ENCODE assay signal across 20 mouse cellular contexts in the genomic region with DNA sequence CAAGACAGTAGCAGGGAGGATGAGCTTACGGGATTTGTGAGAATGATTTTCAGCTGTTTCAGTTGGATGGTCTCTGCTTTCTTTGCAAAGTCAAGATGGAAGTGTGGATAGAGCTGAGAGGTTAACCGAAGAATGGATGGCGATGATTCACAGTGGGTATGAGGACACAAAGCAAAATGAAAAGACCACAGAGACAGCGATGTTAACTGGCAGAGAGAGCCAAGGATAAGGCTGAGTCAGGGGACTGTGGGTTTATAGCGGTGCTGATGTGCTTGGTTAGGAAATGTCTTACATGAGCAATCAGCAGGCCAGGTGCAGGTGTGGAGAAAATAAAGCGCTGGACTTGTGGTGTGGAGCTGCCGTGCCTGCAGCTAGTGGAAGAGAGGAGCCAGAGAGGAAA.
DNase-seq lines count a peak whose midpoint lies in the region; ATAC-seq and TF ChIP-seq lines count a peak whose summit lies in the region.
"Had no signal": no experiment of that assay in that cellular context is flagged by ENCODE, and none has a peak within 500 bp of the region (broad histone marks: within the 10 kb centered on the region; RNA-seq: fewer than 3 reads in every experiment).

No protein-coding gene starts in this region.

- no peak for TF ChIP-seq CTCF in C2C12 (IDR thresholded peaks at IDR 0.05; ENCODE audit: control insufficient read depth, insufficient read depth, insufficient read length)
- TF ChIP-seq CTCF in stomach, postnatal 0 days (IDR thresholded peaks at IDR 0.05; ENCODE audit: low read depth), result no peak

- ATAC-seq in stomach, postnatal 0 days (ENCODE audit: low FRiP score, low TSS enrichment), result no peak
- no peak for ATAC-seq in granulocyte monocyte progenitor cell, adult 5-6 weeks (replicated peaks; ENCODE audit: poor library complexity, severe bottlenecking)
- ATAC-seq: activated CD4-positive, CD25-positive, alpha-beta regulatory T cell, adult 4 months; forebrain, embryonic 13.5 days; forebrain, embryonic 15.5 days; forebrain, postnatal 0 days had no signal

- no peaks in the 10 kb centered on the region for H3K27me3 ChIP-seq in C2C12 (ENCODE audit: control insufficient read depth, insufficient read depth, insufficient read length)
- no peaks in the 10 kb centered on the region for H3K27me3 ChIP-seq in stomach, postnatal 0 days (ENCODE audit: control insufficient read depth, insufficient read depth, low read length)
- H3K27me3 ChIP-seq: embryonic facial prominence, embryonic 12.5 days; forebrain, embryonic 13.5 days; forebrain, embryonic 15.5 days had no signal

- no peaks in the 10 kb centered on the region for H3K9me3 ChIP-seq in stomach, postnatal 0 days (ENCODE audit: control insufficient read depth, low read length)
- H3K9me3 ChIP-seq: embryonic facial prominence, embryonic 10.5 days; embryonic facial prominence, embryonic 12.5 days; forebrain, embryonic 13.5 days; forebrain, embryonic 15.5 days had no signal

- H3K79me2 ChIP-seq in C2C12 (ENCODE audit: control insufficient read depth, insufficient read depth), result no peaks in the 10 kb centered on the region

- H3K79me3 ChIP-seq in C2C12 (ENCODE audit: low read depth), result no peaks in the 10 kb centered on the region

- no peak overlapping the region for H3ac ChIP-seq in C2C12 (ENCODE audit: control insufficient read depth, insufficient read length, low read depth)

- peak; percentile 57 for DNase-seq in 3T3-L1 (ENCODE audit: low read depth, low spot score)
- no peak for DNase-seq in stomach, postnatal 0 days (ENCODE audit: low spot score)
- no peak for DNase-seq in layer of hippocampus, postnatal 25 days (ENCODE audit: extremely low spot score in 1 of 2, low spot score in 1 of 2)
- DNase-seq: adrenal gland, adult 8-10 months; adrenal gland, postnatal 14 days; adrenal gland, postnatal 36 days; B cell, adult 2 months; cerebellum, adult 11-12 months; cerebellum, adult 2 months; cerebellum, adult 9-10 months; cerebellum, postnatal 10 days; cerebellum, postnatal 25 days; forebrain, postnatal 0 days had no signal

- H3K27ac ChIP-seq in stomach, postnatal 0 days (replicated peaks), result no peak overlapping the region
- H3K27ac ChIP-seq: embryonic facial prominence, embryonic 10.5 days; embryonic facial prominence, embryonic 12.5 days; forebrain, embryonic 13.5 days; forebrain, embryonic 15.5 days had no signal

- H3K4me3 ChIP-seq in C2C12 (ENCODE audit: insufficient read depth, poor library complexity, severe bottlenecking), result no peak overlapping the region
- H3K4me3 ChIP-seq in stomach, postnatal 0 days (ENCODE audit: low read depth, low read length), result no peak overlapping the region
- H3K4me3 ChIP-seq: embryonic facial prominence, embryonic 10.5 days; embryonic facial prominence, embryonic 12.5 days; forebrain, embryonic 13.5 days; forebrain, embryonic 15.5 days had no signal

- no peak overlapping the region for H3K9ac ChIP-seq in stomach, postnatal 0 days (ENCODE audit: low read length)
- H3K9ac ChIP-seq: embryonic facial prominence, embryonic 12.5 days; forebrain, embryonic 13.5 days; forebrain, embryonic 15.5 days; forebrain, postnatal 0 days had no signal

- no peak overlapping the region for H3K4me2 ChIP-seq in stomach, postnatal 0 days (replicated peaks; ENCODE audit: low read depth)
- H3K4me2 ChIP-seq: embryonic facial prominence, embryonic 12.5 days; forebrain, embryonic 13.5 days; forebrain, embryonic 15.5 days had no signal

- 83% methylated on average over 7 of the region's 7 CpGs for WGBS in stomach, postnatal 0 days

- no peaks in the 10 kb centered on the region for H3K36me3 ChIP-seq in C2C12 (ENCODE audit: control insufficient read depth, insufficient read depth)
- H3K36me3 ChIP-seq in stomach, postnatal 0 days (ENCODE audit: control insufficient read depth, insufficient read depth, low read length), result no peaks in the 10 kb centered on the region
- H3K36me3 ChIP-seq: embryonic facial prominence, embryonic 10.5 days; embryonic facial prominence, embryonic 12.5 days; forebrain, embryonic 15.5 days had no signal

- H3K4me1 ChIP-seq in stomach, postnatal 0 days (replicated peaks; ENCODE audit: control insufficient read depth, insufficient read depth), result no peaks in the 10 kb centered on the region
- H3K4me1 ChIP-seq: embryonic facial prominence, embryonic 10.5 days; embryonic facial prominence, embryonic 12.5 days; forebrain, embryonic 13.5 days had no signal

- TF ChIP-seq EP300 in stomach, postnatal 0 days (optimal IDR thresholded peaks at IDR 0.05), result no peak

TF ChIP-seq in C2C12, 6 proteins besides CTCF, POLR2A, EP300 and RAD21:
- TF ChIP-seq MYOG (IDR thresholded peaks at IDR 0.05; ENCODE audit: control insufficient read depth, extremely low read depth, insufficient read length) (no peak), USF1 (IDR thresholded peaks at IDR 0.05; ENCODE audit: low read depth) (no peak), MAX (IDR thresholded peaks at IDR 0.05) (no peak), MYOD1 (IDR thresholded peaks at IDR 0.05; ENCODE audit: control insufficient read depth, insufficient read length, low read depth) (peak; percentile 34)
